Mouse (Mus musculus) CH12.LX (cell line): Measurements from ENCODE around the gene Slc27a4.

ENCODE experiments used
- BHLHE40 ChIP-seq: IDR thresholded peaks from 2 replicates; pipeline ENCODE4 v1.6.1; 2011; ENCODE audit warnings: mild to moderate bottlenecking, low read depth, low read length, improper control_type of control experiment
- GABPA ChIP-seq: IDR thresholded peaks from 2 replicates; pipeline ENCODE4 v1.6.1; 2012; ENCODE audit warnings: low read depth, low read length, improper control_type of control experiment, inconsistent platforms; ENCODE audit not compliant: insufficient replicate concordance
- ZC3H11A ChIP-seq: IDR thresholded peaks from 2 replicates; pipeline ENCODE4 v1.6.1; 2012; ENCODE audit warnings: low read depth, mild to moderate bottlenecking, inconsistent platforms, low read length, improper control_type of control experiment
- ZKSCAN1 ChIP-seq: IDR thresholded peaks from 2 replicates; pipeline ENCODE4 v1.6.1; 2012; ENCODE audit warnings: low read depth, inconsistent platforms, low read length, improper control_type of control experiment, borderline replicate concordance

DNA sequence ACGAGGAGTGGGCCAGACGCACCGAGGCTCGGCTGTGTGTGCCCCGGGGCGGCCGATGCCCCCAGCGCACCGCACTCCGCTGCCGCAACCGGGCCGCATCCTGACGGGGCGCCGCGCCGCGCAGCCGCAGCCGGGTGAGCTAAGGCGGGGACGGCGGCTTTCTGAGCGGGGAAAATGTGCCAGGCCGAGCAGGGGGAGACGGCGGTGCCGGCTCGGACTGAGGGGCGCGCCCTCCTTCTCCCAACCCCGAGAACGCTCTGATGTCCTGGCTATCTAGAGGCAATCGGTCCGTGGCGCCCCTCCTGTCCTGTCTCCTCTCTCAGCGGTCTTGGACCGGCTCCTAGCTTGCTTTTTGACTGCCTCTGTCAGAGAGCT lies 380 bp downstream of the Slc27a4 start:
- no peak for TF ChIP-seq BHLHE40
- TF ChIP-seq GABPA = no peak
- TF ChIP-seq ZKSCAN1 = no peak
- no peak for TF ChIP-seq ZC3H11A
